ENCODE assay signal across 17 mouse cellular contexts in the genomic region with DNA sequence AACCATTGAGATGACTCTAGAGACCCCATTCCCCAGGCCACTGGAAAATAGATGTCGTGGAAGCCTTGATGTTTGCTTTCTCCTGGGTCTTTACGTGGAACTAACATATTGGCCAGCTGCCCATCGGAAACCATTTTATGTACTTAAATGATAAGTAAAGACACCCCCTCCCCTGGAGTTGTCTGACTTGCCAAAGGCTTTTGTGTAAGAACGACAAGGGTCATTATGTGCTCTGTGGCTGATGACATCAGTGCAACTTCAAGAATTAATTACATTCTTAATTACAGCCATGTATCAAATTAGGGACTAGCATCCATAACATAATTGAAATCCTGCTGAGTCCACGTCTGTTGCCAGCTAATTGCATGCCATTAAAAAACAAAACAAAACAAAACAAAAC. TPM values are rescaled to one million over a fixed set of nuclear protein-coding genes. Genes with fewer than 3 reads are reported as not detected.
"Had no signal": no experiment of that assay in that cellular context is flagged by ENCODE, and none has a peak within 500 bp of the region (broad histone marks: within the 10 kb centered on the region; RNA-seq: fewer than 3 reads in every experiment).

No protein-coding gene starts in this region.

- H3K9me3 ChIP-seq: midbrain, embryonic 12.5 days; neural tube, embryonic 13.5 days; neural tube, embryonic 15.5 days had no signal

- H3K4me3 ChIP-seq: midbrain, embryonic 12.5 days; myocyte; neural tube, embryonic 13.5 days; neural tube, embryonic 15.5 days had no signal

- H3K9ac ChIP-seq: liver, embryonic 14.5 days; lung, embryonic 14.5 days; midbrain, embryonic 12.5 days; neural tube, embryonic 13.5 days; neural tube, embryonic 15.5 days had no signal

- DNase-seq: lung, adult 18-20 months; lung, embryonic 14.5 days; lung, postnatal 10 days; lung, postnatal 4 days; midbrain, embryonic 14.5 days; right cerebral cortex, adult 18-20 months; right cerebral cortex, postnatal 25 days; right cerebral cortex, postnatal 4 days; spleen, adult 18-20 months; thymus, adult 18-20 months; thymus, postnatal 14 days; thymus, postnatal 36 days had no signal

- H3K36me3 ChIP-seq: midbrain, embryonic 12.5 days; neural tube, embryonic 13.5 days; neural tube, embryonic 15.5 days had no signal

- H3K4me2 ChIP-seq: lung, embryonic 14.5 days; midbrain, embryonic 12.5 days; neural tube, embryonic 13.5 days; neural tube, embryonic 15.5 days had no signal

- H3K27ac ChIP-seq: liver, embryonic 14.5 days; midbrain, embryonic 12.5 days; neural tube, embryonic 13.5 days; neural tube, embryonic 15.5 days had no signal

- H3K27me3 ChIP-seq: midbrain, embryonic 12.5 days; neural tube, embryonic 15.5 days had no signal

RNA-seq across cellular contexts. Expression of a gene that starts 45.3 kb away (rescaled TPM):
- polyA plus RNA-seq: myocyte had no signal
